Mouse (Mus musculus): Measurements from ENCODE around the gene Rbks.

DNA sequence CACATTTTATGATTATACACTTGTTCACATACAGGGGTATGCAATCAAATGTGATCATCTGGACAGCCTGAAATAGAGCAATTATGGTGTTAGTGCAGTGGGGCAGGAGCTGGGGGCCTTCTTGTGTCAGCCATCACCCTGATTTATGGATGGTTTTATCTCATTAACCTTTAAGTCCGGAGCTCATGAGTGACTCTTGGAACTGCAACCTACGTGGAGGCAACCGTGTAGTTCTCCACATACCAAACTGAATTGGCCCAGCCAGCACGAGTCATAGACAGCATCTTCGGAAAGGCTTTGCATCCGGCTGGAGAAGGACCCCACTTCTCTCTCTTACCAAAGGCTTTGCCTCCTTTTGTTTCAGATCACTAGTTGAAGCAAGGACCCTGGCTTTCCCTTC lies 93.7 kb downstream of the Rbks start:
- TF ChIP-seq CTCF (IDR thresholded peaks at IDR 0.05; ENCODE audit: low read depth, low read length): no peak
- TF ChIP-seq EP300 (IDR thresholded peaks at IDR 0.05; ENCODE audit: insufficient read depth, low read depth, low read length): no peak

Data from ES-Bruce4 (cell line).